In genomic region chr12:118583829-118584628, GRCm38 (mm10) we compare ENCODE assay signal across 11 mouse cellular contexts.
DNase-seq lines count a peak whose midpoint lies in the region; ATAC-seq and TF ChIP-seq lines count a peak whose summit lies in the region.
"Had no signal": no experiment of that assay in that cellular context is flagged by ENCODE, and none has a peak within 500 bp of the region (broad histone marks: within the 10 kb centered on the region; RNA-seq: fewer than 3 reads in every experiment).

No protein-coding gene starts in this region.

- H3K4me2 ChIP-seq in forebrain, embryonic 13.5 days: no peak overlapping the region
- no peak overlapping the region for H3K4me2 ChIP-seq in limb, embryonic 12.5 days
- H3K4me2 ChIP-seq in limb, embryonic 14.5 days (replicated peaks; ENCODE audit: low read depth, low read length, severe bottlenecking): no peak overlapping the region

- peak overlapping the region; percentile 31 for H3K27ac ChIP-seq in forebrain, embryonic 13.5 days
- no peak overlapping the region for H3K27ac ChIP-seq in forebrain, embryonic 10.5 days
- H3K27ac ChIP-seq in limb, embryonic 12.5 days: no peak overlapping the region
- no peak overlapping the region for H3K27ac ChIP-seq in limb, embryonic 10.5 days
- no peak overlapping the region for H3K27ac ChIP-seq in limb, embryonic 14.5 days (replicated peaks; ENCODE audit: low read depth, low read length)
- H3K27ac ChIP-seq: macrophage; stomach, postnatal 0 days had no signal

- H3K4me1 ChIP-seq in forebrain, embryonic 13.5 days: peaks cover 11% of the 10 kb centered on the region
- peaks cover 7% of the 10 kb centered on the region; the same call in 1 of the 2 replicates for H3K4me1 ChIP-seq in forebrain, embryonic 10.5 days
- H3K4me1 ChIP-seq in limb, embryonic 12.5 days (replicated peaks): peaks cover 8% of the 10 kb centered on the region
- H3K4me1 ChIP-seq in limb, embryonic 10.5 days: peaks cover 7% of the 10 kb centered on the region; the same call in 1 of the 2 replicates
- H3K4me1 ChIP-seq in limb, embryonic 14.5 days (ENCODE audit: control insufficient read depth, insufficient read depth, low read length): peaks cover 16% of the 10 kb centered on the region

- no peak overlapping the region for H3K4me3 ChIP-seq in forebrain, embryonic 13.5 days
- H3K4me3 ChIP-seq in forebrain, embryonic 10.5 days: no peak overlapping the region
- H3K4me3 ChIP-seq in limb, embryonic 12.5 days (replicated peaks): no peak overlapping the region
- H3K4me3 ChIP-seq in limb, embryonic 10.5 days: no peak overlapping the region
- H3K4me3 ChIP-seq in limb, embryonic 14.5 days (replicated peaks; ENCODE audit: low read length): no peak overlapping the region

- no peak for TF ChIP-seq POLR2A in limb, embryonic 14.5 days (IDR thresholded peaks at IDR 0.05; ENCODE audit: borderline replicate concordance, extremely low read depth, insufficient read depth, insufficient read length)

- no peaks in the 10 kb centered on the region for H3K36me3 ChIP-seq in forebrain, embryonic 13.5 days (ENCODE audit: poor library complexity, severe bottlenecking)
- no peaks in the 10 kb centered on the region for H3K36me3 ChIP-seq in forebrain, embryonic 10.5 days (replicated peaks)
- H3K36me3 ChIP-seq in limb, embryonic 12.5 days: no peaks in the 10 kb centered on the region
- no peaks in the 10 kb centered on the region for H3K36me3 ChIP-seq in limb, embryonic 10.5 days
- H3K36me3 ChIP-seq in limb, embryonic 14.5 days (ENCODE audit: control insufficient read depth, insufficient read depth, low read length): no peaks in the 10 kb centered on the region

- no peak overlapping the region for H3K9ac ChIP-seq in forebrain, embryonic 13.5 days
- H3K9ac ChIP-seq in limb, embryonic 12.5 days (replicated peaks): no peak overlapping the region
- H3K9ac ChIP-seq in limb, embryonic 14.5 days (ENCODE audit: low read depth, low read length, severe bottlenecking): no peak overlapping the region

- WGBS in forebrain, embryonic 13.5 days: 70% methylated on average over 12 of the region's 12 CpGs
- WGBS in forebrain, embryonic 10.5 days: 85% methylated on average over 12 of the region's 12 CpGs
- 76% methylated on average over 12 of the region's 12 CpGs for WGBS in limb, embryonic 12.5 days
- WGBS in limb, embryonic 10.5 days: 83% methylated on average over 12 of the region's 12 CpGs
- WGBS in limb, embryonic 14.5 days: 51% methylated on average over 12 of the region's 12 CpGs

- ATAC-seq in forebrain, embryonic 13.5 days: peak; percentile 78
- ATAC-seq in limb, embryonic 12.5 days (ENCODE audit: insufficient number of reproducible peaks, insufficient read depth, low FRiP score, low TSS enrichment, low read depth): peak; percentile 20; the same call in 1 of the 2 replicates
- 0 out of 2 replicates have a peak, but pooled peaks have one; percentile 44 for ATAC-seq in limb, embryonic 14.5 days (ENCODE audit: low FRiP score, low read depth)
- ATAC-seq: inflammation-experienced regulatory T-cells, adult 6 months had no signal

- no peaks in the 10 kb centered on the region for H3K27me3 ChIP-seq in forebrain, embryonic 13.5 days
- peaks cover 12% of the 10 kb centered on the region; the same call in 1 of the 2 replicates for H3K27me3 ChIP-seq in forebrain, embryonic 10.5 days (ENCODE audit: poor library complexity, severe bottlenecking)
- no peaks in the 10 kb centered on the region for H3K27me3 ChIP-seq in limb, embryonic 12.5 days
- no peaks in the 10 kb centered on the region for H3K27me3 ChIP-seq in limb, embryonic 10.5 days (ENCODE audit: low read depth, poor library complexity, severe bottlenecking)
- no peaks in the 10 kb centered on the region for H3K27me3 ChIP-seq in limb, embryonic 14.5 days (ENCODE audit: control insufficient read depth, insufficient read depth, low read length)

- DNase-seq in forebrain, embryonic 10.5 days (ENCODE audit: extremely low spot score, low spot score): no peak
- DNase-seq in limb, embryonic 10.5 days (ENCODE audit: low spot score): no peak
- peak; percentile 20 to 22 for DNase-seq in cerebellum, adult 18-20 months
- DNase-seq in limb, embryonic 14.5 days (ENCODE audit: low spot score): peak; percentile 54
- DNase-seq in B cell, adult 2 months: no peak
- no peak for DNase-seq in thymus, postnatal 4 days

- no peaks in the 10 kb centered on the region for H3K9me3 ChIP-seq in forebrain, embryonic 13.5 days (replicated peaks)
- no peaks in the 10 kb centered on the region for H3K9me3 ChIP-seq in forebrain, embryonic 10.5 days
- no peaks in the 10 kb centered on the region for H3K9me3 ChIP-seq in limb, embryonic 12.5 days
- no peaks in the 10 kb centered on the region for H3K9me3 ChIP-seq in limb, embryonic 10.5 days (replicated peaks)
- H3K9me3 ChIP-seq in limb, embryonic 14.5 days (ENCODE audit: control insufficient read depth, low read length): no peaks in the 10 kb centered on the region

Comparison
In these comparisons a context has a peak if more than half of its experiments do, and no peak if none do; other contexts are left out.
1. DNase-seq: peak in cerebellum, adult 18-20 months (2 of 2) and limb, embryonic 14.5 days (single experiment); none in forebrain, embryonic 10.5 days (single experiment), limb, embryonic 10.5 days (single experiment), B cell, adult 2 months (0 of 2) and thymus, postnatal 4 days (single experiment).
2. ATAC-seq: peak in every context shown above with its lines; median percentile 78 in forebrain, embryonic 13.5 days; 44 in limb, embryonic 14.5 days; 20 in limb, embryonic 12.5 days.